Mouse (Mus musculus) cerebellum, adult 2 months (tissue): Measurements from ENCODE around the gene Cacna1d. TPM values are rescaled to one million over a fixed set of nuclear protein-coding genes. Genes with fewer than 3 reads are reported as not detected.

Experiments used
- DNase-seq, 2 experiments: peaks; one replicate each; pipeline ENCODE4 v3.0.0; 2021
- H3K27ac ChIP-seq: fragments of 200-500 bp; 2 replicates; pipeline ENCODE4 v1.5.1; 2012; ENCODE audit warnings: low read length, control low read depth, inconsistent platforms; ENCODE audit not compliant: insufficient read depth
- H3K27me3 ChIP-seq: fragments of 200-500 bp; 2 replicates; pipeline ENCODE4 v1.6.1; 2012; ENCODE audit warnings: inconsistent platforms, mild to moderate bottlenecking, low read length, moderate library complexity; ENCODE audit not compliant: control insufficient read depth, insufficient read depth
- H3K4me1 ChIP-seq: fragments of 200-500 bp; 2 replicates; pipeline ENCODE4 v1.6.1; 2011; ENCODE audit warnings: low read length; ENCODE audit not compliant: control insufficient read depth, insufficient read depth
- H3K4me3 ChIP-seq: fragments of 200-500 bp; replicated peaks from 2 replicates; pipeline ENCODE3; 2011; ENCODE audit warnings: mild to moderate bottlenecking, low read depth, low read length, control low read depth; ENCODE audit not compliant: insufficient read depth
- CTCF ChIP-seq: fragments of 200-500 bp; IDR thresholded peaks from 2 replicates; pipeline ENCODE4 v1.5.1; 2011; ENCODE audit warnings: low read depth, mild to moderate bottlenecking, control low read depth, low read length, moderate library complexity, borderline replicate concordance; ENCODE audit not compliant: insufficient read depth
- POLR2A ChIP-seq: fragments of 200-500 bp; IDR thresholded peaks from 2 replicates; pipeline ENCODE4 v1.6.1; 2011; ENCODE audit warnings: low read length, control low read depth, borderline replicate concordance; ENCODE audit not compliant: insufficient read depth
- WGBS: fragments of 180-500 bp; shearing (Covaris S2); methylation state at CpG from one replicate; pipeline ENCODE4 v1.1.7; 2018; 5-methylcytosine and 5-hydroxymethylcytosine counted together
- polyA plus RNA-seq: library from polyadenylated mRNA; depleted of rRNA; stranded (reverse); fragments of >200 nt; gene quantifications from 2 replicates; pipeline ENCODE4 v1.2.3, GENCODE M21; 2012

Cacna1d gene
- polyA plus RNA-seq, 1 experiment: 35.0 TPM

GRCm38 (mm10) chr14:30019792-30020575 is 471.3 kb downstream of the Cacna1d start:
- 0 out of 2 replicates have a peak, but pooled peaks cover 6% of the 10 kb centered on the region for H3K4me1 ChIP-seq
- 63% methylated on average over 9 of the region's 9 CpGs for WGBS
- no peaks in the 10 kb centered on the region for H3K27me3 ChIP-seq
- DNase-seq: no peak
- H3K4me3 ChIP-seq: no peak overlapping the region
- TF ChIP-seq CTCF: no peak
- TF ChIP-seq POLR2A: no peak
- H3K27ac ChIP-seq: no peak overlapping the region

DNA sequence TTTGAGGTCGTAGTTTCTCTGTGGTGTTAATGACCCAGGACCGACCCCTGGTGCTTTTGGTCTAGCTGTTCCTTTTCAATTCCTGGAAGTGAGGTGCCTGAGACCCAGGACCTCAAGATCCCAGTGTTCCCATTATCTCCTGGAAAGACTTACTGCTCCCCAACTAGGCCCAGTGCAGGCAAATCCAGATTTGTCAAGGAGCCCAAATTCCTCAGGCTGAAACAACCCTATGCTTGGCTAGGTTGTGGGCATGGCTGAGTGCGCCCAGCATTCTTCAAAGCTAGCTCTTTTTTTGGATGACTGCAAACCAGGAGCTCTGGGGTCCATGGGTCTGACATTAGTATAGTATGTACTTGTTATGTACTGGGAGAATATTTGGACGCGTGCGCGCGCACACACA is 471.9 kb downstream of the Cacna1d start:
- H3K27ac ChIP-seq: no peak overlapping the region
- H3K4me1 ChIP-seq: 0 out of 2 replicates have a peak, but pooled peaks cover 6% of the 10 kb centered on the region
- H3K4me3 ChIP-seq: no peak overlapping the region
- no peaks in the 10 kb centered on the region for H3K27me3 ChIP-seq
- no peak for TF ChIP-seq CTCF
- DNase-seq: no peak
- WGBS: 98% methylated on average over 8 of the region's 8 CpGs

DNA sequence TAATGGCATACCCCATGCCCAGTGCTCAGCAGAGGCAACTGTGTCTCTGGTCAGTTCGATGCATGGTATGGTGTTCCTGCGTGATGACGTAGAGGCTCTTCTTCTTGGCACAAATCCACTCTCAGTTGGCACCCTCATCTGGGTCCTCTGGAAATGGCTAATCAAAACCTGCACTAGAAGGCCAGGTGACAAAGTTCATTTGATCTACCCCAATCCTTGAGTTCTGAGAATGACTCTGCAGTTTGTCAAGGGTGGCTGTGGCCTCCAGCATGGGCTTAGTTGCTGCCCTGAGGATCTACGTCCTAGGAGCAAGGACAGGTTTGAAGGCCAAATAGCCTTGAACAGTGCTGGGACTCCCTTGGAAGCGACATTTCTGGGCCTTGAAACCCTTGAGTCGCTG is 472.4 kb downstream of the Cacna1d start:
- TF ChIP-seq CTCF: no peak
- no peak for TF ChIP-seq POLR2A

DNA sequence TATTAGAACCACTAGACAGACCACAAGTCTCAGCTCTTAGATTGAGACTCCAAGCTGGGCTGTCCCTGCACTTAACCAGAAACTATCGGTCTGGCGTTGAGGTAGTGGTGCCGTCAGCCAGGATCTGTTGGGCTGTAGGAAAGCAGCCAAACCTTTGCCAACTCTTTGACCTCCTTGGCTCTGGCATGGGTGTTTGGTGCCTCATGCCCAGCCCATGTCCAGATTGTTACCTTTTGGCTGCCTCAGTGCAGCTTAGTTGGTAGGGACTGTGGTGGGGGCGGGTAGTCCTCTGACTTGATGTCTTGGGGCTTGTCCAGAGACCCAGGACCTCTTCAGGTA is 472.8 kb downstream of the Cacna1d start:
- Histone ChIP-seq H3K27ac (no peak overlapping the region), H3K4me3 (no peak overlapping the region), H3K27me3 (no peaks in the 10 kb centered on the region), H3K4me1 (0 out of 2 replicates have a peak, but pooled peaks cover 6% of the 10 kb centered on the region)
- peak in 1 of 2 experiments; percentile 28 for DNase-seq
- 30% methylated on average over 4 of the region's 4 CpGs for WGBS
- TF ChIP-seq POLR2A: no peak
- no peak for TF ChIP-seq CTCF

More for the DNA sequence above, 472.4 kb downstream of the Cacna1d start:
- Histone ChIP-seq H3K27ac (no peak overlapping the region), H3K27me3 (no peaks in the 10 kb centered on the region), H3K4me3 (no peak overlapping the region), H3K4me1 (0 out of 2 replicates have a peak, but pooled peaks cover 6% of the 10 kb centered on the region)
- 90% methylated on average over 6 of the region's 6 CpGs for WGBS
- no peak for DNase-seq

GRCm38 (mm10) chr14:30017794-30018462 is 473.3 kb downstream of the Cacna1d start:
- no peak for TF ChIP-seq POLR2A
- no peak for TF ChIP-seq CTCF
- WGBS: 90% methylated on average over 8 of the region's 8 CpGs
- Histone ChIP-seq H3K4me1 (0 out of 2 replicates have a peak, but pooled peaks cover 6% of the 10 kb centered on the region), H3K27ac (no peak overlapping the region), H3K4me3 (no peak overlapping the region), H3K27me3 (no peaks in the 10 kb centered on the region)
- DNase-seq: no peak

DNA sequence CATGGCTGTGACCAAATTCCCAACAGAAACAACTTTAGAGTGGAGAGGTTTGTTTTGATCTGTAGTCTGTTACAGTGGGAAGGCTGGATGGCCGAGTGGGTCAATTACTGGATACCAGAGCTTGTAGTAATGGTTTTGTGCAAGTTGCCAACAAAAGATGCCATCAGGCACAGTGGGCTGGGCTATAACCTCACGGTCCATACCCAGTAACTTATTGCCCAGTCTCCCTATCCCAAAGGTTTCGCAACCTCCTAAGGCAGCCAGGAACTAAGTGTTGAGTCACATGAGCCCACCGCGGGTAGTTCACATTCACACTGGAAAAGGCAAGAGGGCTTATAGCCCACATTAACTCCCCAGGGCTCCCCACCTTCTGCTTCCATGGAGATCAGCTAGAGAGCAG is 474.6 kb downstream of the Cacna1d start:
- Histone ChIP-seq H3K27ac (no peak overlapping the region), H3K4me1 (0 out of 2 replicates have a peak, but pooled peaks cover 6% of the 10 kb centered on the region), H3K4me3 (no peak overlapping the region), H3K27me3 (no peaks in the 10 kb centered on the region)
- no peak for TF ChIP-seq POLR2A
- no peak for TF ChIP-seq CTCF
- 83% methylated on average over 5 of the region's 5 CpGs for WGBS
- no peak for DNase-seq

DNA sequence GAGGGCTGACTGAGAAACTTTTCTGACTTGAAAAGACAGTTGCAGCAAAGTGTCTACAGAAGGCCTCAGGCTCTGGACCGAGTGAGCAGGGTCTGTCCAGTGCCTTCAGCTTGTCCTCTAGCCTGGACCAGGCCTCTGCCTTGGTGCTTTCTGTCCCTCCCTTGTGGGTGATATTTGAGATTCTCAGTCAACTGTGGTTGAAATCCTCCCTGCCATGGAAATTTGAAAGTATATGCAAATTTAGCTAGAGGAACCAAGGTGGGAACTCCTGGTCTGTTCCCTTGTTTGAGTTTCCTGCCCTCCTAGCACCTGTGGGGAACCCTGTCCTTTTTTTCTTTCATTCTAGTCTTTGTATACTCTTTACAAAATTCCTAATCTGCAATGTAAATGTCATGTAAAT is 476.2 kb downstream of the Cacna1d start:
- Histone ChIP-seq H3K27ac (no peak overlapping the region), H3K4me1 (peaks cover 7% of the 10 kb centered on the region; the same call in 1 of the 2 replicates), H3K4me3 (no peak overlapping the region), H3K27me3 (no peaks in the 10 kb centered on the region)
- 89% methylated on average over 1 of the region's 1 CpGs for WGBS
- DNase-seq: no peak
- TF ChIP-seq CTCF (no peak), POLR2A (no peak)

- Histone ChIP-seq H3K4me3 (no peak overlapping the region), H3K27me3 (no peaks in the 10 kb centered on the region), H3K27ac (no peak overlapping the region), H3K4me1 (peaks cover 9% of the 10 kb centered on the region; the same call in 1 of the 2 replicates)
- DNase-seq: no peak
- WGBS: 81% methylated on average over 10 of the region's 10 CpGs
- TF ChIP-seq CTCF (no peak), POLR2A (no peak)
Measured at GRCm38 (mm10) chr14:30014487-30014886, 476.8 kb downstream of the Cacna1d start.
